Mouse (Mus musculus) liver, adult 2 months (tissue): ENCODE data around the gene Apobr. TPM values are rescaled to one million over a fixed set of nuclear protein-coding genes. Genes with fewer than 3 reads are reported as not detected.
A peak's percentile ranks its signal among the peaks of the same experiment; 100 is the strongest.

Source experiments
- DNase-seq: peaks from one replicate; pipeline ENCODE4 v3.0.0-alpha.2; 2011; ENCODE audit warnings: low read depth, low spot score; ENCODE audit errors: extremely low read depth
- H3K27ac ChIP-seq: fragments of 200-500 bp; replicated peaks from 2 replicates; pipeline ENCODE4 v1.5.1; 2012; ENCODE audit warnings: low read depth, mild to moderate bottlenecking, control low read depth, inconsistent platforms, low read length; ENCODE audit not compliant: insufficient read depth
- H3K27me3 ChIP-seq: fragments of 200-500 bp; 2 replicates; pipeline ENCODE4 v1.6.1; 2012; ENCODE audit warnings: mild to moderate bottlenecking, moderate library complexity, low read length, inconsistent platforms; ENCODE audit not compliant: control insufficient read depth, insufficient read depth
- H3K36me3 ChIP-seq: fragments of 200-500 bp; 2 replicates; pipeline ENCODE4 v1.6.1; 2012; ENCODE audit warnings: low read length, inconsistent platforms; ENCODE audit not compliant: control insufficient read depth, insufficient read depth
- H3K4me1 ChIP-seq: fragments of 200-500 bp; 2 replicates; pipeline ENCODE4 v1.6.1; 2011; ENCODE audit warnings: low read length; ENCODE audit not compliant: control insufficient read depth, insufficient read depth
- H3K4me3 ChIP-seq: fragments of 200-500 bp; 2 replicates; pipeline ENCODE4 v1.5.1; 2011; ENCODE audit warnings: low read depth, mild to moderate bottlenecking, control low read depth, low read length, moderate library complexity; ENCODE audit not compliant: insufficient read depth
- H3K79me2 ChIP-seq: fragments of 200-500 bp; 2 replicates; pipeline ENCODE4 v1.6.1; 2012; ENCODE audit warnings: inconsistent platforms, mild to moderate bottlenecking, low read length, moderate library complexity; ENCODE audit not compliant: control insufficient read depth, insufficient read depth
- H3K9ac ChIP-seq: fragments of 200-500 bp; 2 replicates; pipeline ENCODE4 v1.6.1; 2012; ENCODE audit warnings: low read depth, mild to moderate bottlenecking, control low read depth, inconsistent platforms, low read length
- CTCF ChIP-seq: fragments of 200-500 bp; IDR thresholded peaks from 2 replicates; pipeline ENCODE4 v1.5.1; 2011; ENCODE audit warnings: low read depth, low read length, control low read depth
- POLR2A ChIP-seq: fragments of 200-500 bp; IDR thresholded peaks from 2 replicates; pipeline ENCODE4 v1.6.1; 2011; ENCODE audit warnings: low read length, control low read depth; ENCODE audit not compliant: insufficient read depth; ENCODE audit errors: extremely low read depth
- WGBS: fragments of 180-500 bp; shearing (Covaris S2); methylation state at CpG from one replicate; pipeline ENCODE4 v1.1.7; 2018; 5-methylcytosine and 5-hydroxymethylcytosine counted together
- polyA plus RNA-seq: library from polyadenylated mRNA; depleted of rRNA; stranded (reverse); fragments of >200 nt; gene quantifications from 2 replicates; pipeline ENCODE4 v1.2.3, GENCODE M21; 2012
- total RNA-seq: library from RNA; depleted of rRNA; stranded (reverse); fragments of >200 nt; gene quantifications from 2 replicates; pipeline ENCODE4 v1.2.3, GENCODE M21; 2014

Apobr gene
- total and polyA plus RNA-seq, 2 experiments, result 0.74 to 1.0 TPM

DNA sequence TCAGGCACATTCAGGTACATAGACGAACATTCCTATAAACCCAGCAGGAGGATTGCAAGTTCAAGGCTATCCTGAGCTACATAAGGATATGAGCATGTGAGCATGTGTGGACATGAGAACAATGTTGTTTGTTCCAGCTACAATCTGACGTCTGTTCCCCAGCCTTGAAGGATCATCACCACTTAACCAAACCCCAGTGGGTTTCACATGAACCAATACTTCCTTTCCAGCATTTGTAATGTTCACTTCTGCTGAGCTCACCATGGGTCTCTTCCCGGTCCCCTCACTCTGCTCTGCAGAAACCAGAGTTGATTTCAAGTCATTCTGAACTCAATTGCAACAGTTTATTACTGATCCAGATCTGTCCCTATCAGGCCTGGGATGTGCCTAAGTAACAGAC is 17.9 kb downstream of the Apobr start:
- Histone ChIP-seq H3K36me3 (no peaks in the 10 kb centered on the region), H3K4me3 (no peak overlapping the region), H3K27me3 (no peaks in the 10 kb centered on the region), H3K27ac (no peak overlapping the region), H3K79me2 (no peaks in the 10 kb centered on the region), H3K4me1 (no peaks in the 10 kb centered on the region), H3K9ac (no peak overlapping the region)
- TF ChIP-seq CTCF, result no peak
- TF ChIP-seq POLR2A, result no peak
- 79% methylated on average over 3 of the region's 3 CpGs for WGBS
- no peak for DNase-seq

- no peak for DNase-seq
Measured at GRCm38 (mm10) chr7:126606611-126607010, 21.9 kb downstream of the Apobr start.

GRCm38 (mm10) chr7:126607064-126607463 is 22.3 kb downstream of the Apobr start:
- Histone ChIP-seq H3K27ac (no peak overlapping the region; the same call in 1 of the 2 replicates), H3K36me3 (no peaks in the 10 kb centered on the region), H3K79me2 (no peaks in the 10 kb centered on the region), H3K27me3 (no peaks in the 10 kb centered on the region), H3K4me1 (no peaks in the 10 kb centered on the region), H3K9ac (no peak overlapping the region), H3K4me3 (no peak overlapping the region)
- no peak for TF ChIP-seq CTCF
- no peak for TF ChIP-seq POLR2A
- peak; percentile 68 for DNase-seq
- 36% methylated on average over 3 of the region's 3 CpGs for WGBS

More at GRCm38 (mm10) chr7:126606611-126607010, 21.9 kb downstream of the Apobr start:
- Histone ChIP-seq H3K27me3 (no peaks in the 10 kb centered on the region), H3K27ac (no peak overlapping the region), H3K4me3 (no peak overlapping the region), H3K36me3 (no peaks in the 10 kb centered on the region), H3K4me1 (no peaks in the 10 kb centered on the region), H3K79me2 (no peaks in the 10 kb centered on the region), H3K9ac (no peak overlapping the region)
- TF ChIP-seq CTCF (no peak), POLR2A (no peak)
- 86% methylated on average over 5 of the region's 5 CpGs for WGBS

GRCm38 (mm10) chr7:126607796-126608195 is 23.1 kb downstream of the Apobr start:
- Histone ChIP-seq H3K27me3 (no peaks in the 10 kb centered on the region), H3K27ac (no peak overlapping the region), H3K4me1 (no peaks in the 10 kb centered on the region), H3K9ac (no peak overlapping the region), H3K36me3 (no peaks in the 10 kb centered on the region), H3K4me3 (no peak overlapping the region), H3K79me2 (no peaks in the 10 kb centered on the region)
- 79% methylated on average over 5 of the region's 5 CpGs for WGBS
- no peak for DNase-seq
- TF ChIP-seq CTCF, result no peak
- TF ChIP-seq POLR2A, result no peak

DNA sequence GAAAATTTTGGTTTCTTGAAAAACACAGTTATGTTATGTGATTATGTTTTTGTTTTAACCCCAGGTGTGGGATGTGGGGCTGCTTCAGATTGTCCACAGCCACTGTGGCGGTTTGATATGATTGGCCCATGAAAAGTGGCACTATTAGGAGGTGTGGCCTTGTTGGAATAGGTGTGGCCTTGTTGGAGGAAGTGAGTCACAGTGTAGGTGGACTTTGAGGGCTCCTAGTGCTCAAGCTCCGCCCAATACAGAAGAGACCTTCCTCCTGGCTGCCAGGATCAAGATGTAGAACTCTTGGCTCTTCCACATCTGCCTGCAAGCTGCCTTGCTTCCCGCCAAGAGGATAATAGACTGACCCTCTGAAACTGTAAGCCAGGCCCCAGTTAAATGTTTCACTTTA is 28.0 kb downstream of the Apobr start:
- Histone ChIP-seq H3K79me2 (no peaks in the 10 kb centered on the region), H3K36me3 (no peaks in the 10 kb centered on the region), H3K4me1 (no peaks in the 10 kb centered on the region), H3K9ac (no peak overlapping the region), H3K4me3 (no peak overlapping the region), H3K27ac (no peak overlapping the region), H3K27me3 (no peaks in the 10 kb centered on the region)
- WGBS, result 93% methylated on average over 3 of the region's 3 CpGs
- DNase-seq, result no peak
- TF ChIP-seq POLR2A (no peak), CTCF (no peak)

DNA sequence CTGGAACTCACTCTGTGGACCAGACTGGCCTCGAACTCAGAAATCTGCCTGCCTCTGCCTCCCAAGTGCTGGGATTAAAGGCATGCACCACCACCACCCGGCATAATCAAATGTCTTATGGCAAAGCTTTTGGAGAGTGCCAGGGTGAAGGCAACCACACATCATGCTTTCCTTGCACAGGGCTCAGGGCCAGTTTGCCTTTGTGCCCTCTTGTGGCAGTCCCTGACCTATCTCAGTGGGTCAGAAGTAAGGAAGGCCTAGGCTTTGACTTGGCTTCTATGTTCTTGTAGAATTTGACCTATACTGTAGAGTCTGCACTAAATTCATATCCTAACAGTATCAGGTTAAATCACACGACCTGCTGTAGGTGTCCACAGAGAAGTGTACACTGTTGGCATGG is 32.0 kb downstream of the Apobr start:
- no peak for DNase-seq
- no peaks in the 10 kb centered on the region for H3K79me2 ChIP-seq
- H3K9ac ChIP-seq, result no peak overlapping the region
- no peaks in the 10 kb centered on the region for H3K4me1 ChIP-seq
- TF ChIP-seq CTCF (no peak), POLR2A (no peak)
- H3K27ac ChIP-seq, result no peak overlapping the region
- WGBS, result 70% methylated on average over 3 of the region's 3 CpGs
- no peaks in the 10 kb centered on the region for H3K36me3 ChIP-seq
- H3K4me3 ChIP-seq, result no peak overlapping the region
- no peaks in the 10 kb centered on the region for H3K27me3 ChIP-seq
